Mouse (Mus musculus): ENCODE measurements around the gene Scube1.

- TF ChIP-seq EP300 (IDR thresholded peaks at IDR 0.05; ENCODE audit: low read depth): no peak
- no peak for TF ChIP-seq CTCF (IDR thresholded peaks at IDR 0.05; ENCODE audit: low read depth)
Measured at GRCm38 (mm10) chr15:83742018-83742417, 17.2 kb upstream of the Scube1 start.
